Mouse (Mus musculus): Measurements from ENCODE around the gene Syncrip. TPM values are rescaled to one million over a fixed set of nuclear protein-coding genes. Genes with fewer than 3 reads are reported as not detected.
"Not testable (repeated sequence)": the region's sequence is repeated elsewhere in the genome, so short reads cannot be mapped to it uniquely, and the experiment has no call there.

The Syncrip gene
- polyA plus RNA-seq, 1 experiment from 2014 or later = 137 TPM

- 88% methylated on average over 3 of the region's 4 CpGs for WGBS
- not testable (repeated sequence) for H3K27me3 ChIP-seq (ENCODE audit: control insufficient read depth, insufficient read depth, low read length); H3K4me2 ChIP-seq (replicated peaks; ENCODE audit: low read depth, low read length); H3K4me3 ChIP-seq (ENCODE audit: low read depth, low read length); H3K27ac ChIP-seq (ENCODE audit: low read depth, low read length); H3K9me3 ChIP-seq (ENCODE audit: control insufficient read depth, low read length); H3K4me1 ChIP-seq (replicated peaks; ENCODE audit: control insufficient read depth, insufficient read depth, low read length); H3K9ac ChIP-seq (ENCODE audit: low read depth, low read length); H3K36me3 ChIP-seq (ENCODE audit: control insufficient read depth, insufficient read depth, low read length); DNase-seq (ENCODE audit: low spot score); ATAC-seq (ENCODE audit: low FRiP score)
These were observed 21.4 kb downstream of the Syncrip start for GRCm38 (mm10) chr9:88461017-88461416.

- ATAC-seq (ENCODE audit: low FRiP score) (no peak), DNase-seq (ENCODE audit: low spot score) (no peak)
- H3K4me2 ChIP-seq (replicated peaks; ENCODE audit: low read depth, low read length) = no peak overlapping the region
- H3K4me1 ChIP-seq (replicated peaks; ENCODE audit: control insufficient read depth, insufficient read depth, low read length) = no peaks in the 10 kb centered on the region
- no peaks in the 10 kb centered on the region for H3K27me3 ChIP-seq (ENCODE audit: control insufficient read depth, insufficient read depth, low read length)
- no peaks in the 10 kb centered on the region for H3K9me3 ChIP-seq (ENCODE audit: control insufficient read depth, low read length)
- WGBS = 37% methylated on average over 5 of the region's 5 CpGs
- H3K36me3 ChIP-seq (ENCODE audit: control insufficient read depth, insufficient read depth, low read length) = no peaks in the 10 kb centered on the region
- no peak overlapping the region for H3K9ac ChIP-seq (ENCODE audit: low read depth, low read length)
- H3K27ac ChIP-seq (ENCODE audit: low read depth, low read length) = no peak overlapping the region
- H3K4me3 ChIP-seq (ENCODE audit: low read depth, low read length) = no peak overlapping the region; the same call in 1 of the 2 replicates
These were observed 42.4 kb downstream of the Syncrip start for GRCm38 (mm10) chr9:88439991-88440390.

- peak overlapping the region; percentile 92 for H3K4me2 ChIP-seq (replicated peaks; ENCODE audit: low read depth, low read length)
- no peak for ATAC-seq (ENCODE audit: low FRiP score)
These were observed 43.2 kb downstream of the Syncrip start for GRCm38 (mm10) chr9:88439238-88439600.

GRCm38 (mm10) chr9:88438555-88439237, 43.7 kb downstream of the Syncrip start, which contains the start of gene Snx14:
TSS of gene Snx14 (minus strand) at chr9:88438958.
- DNase-seq (ENCODE audit: low spot score) = peak; percentile 94
- Histone ChIP-seq H3K36me3 (ENCODE audit: control insufficient read depth, insufficient read depth, low read length) (no peaks in the 10 kb centered on the region), H3K4me3 (ENCODE audit: low read depth, low read length) (peak within 1 kb of the TSS; percentile 71), H3K4me2 (replicated peaks; ENCODE audit: low read depth, low read length) (peak within 1 kb of the TSS; percentile 92), H3K9ac (ENCODE audit: low read depth, low read length) (peak within 1 kb of the TSS; percentile 79), H3K27me3 (ENCODE audit: control insufficient read depth, insufficient read depth, low read length) (no peaks in the 10 kb centered on the region), H3K9me3 (ENCODE audit: control insufficient read depth, low read length) (no peaks in the 10 kb centered on the region), H3K4me1 (replicated peaks; ENCODE audit: control insufficient read depth, insufficient read depth, low read length) (no peaks in the 10 kb centered on the region), H3K27ac (ENCODE audit: low read depth, low read length) (peak within 1 kb of the TSS; percentile 79)
- ATAC-seq (ENCODE audit: low FRiP score) = peak; percentile 98
- WGBS = under 1% methylated on average over 62 of the region's 62 CpGs

More at GRCm38 (mm10) chr9:88439238-88439600, 43.2 kb downstream of the Syncrip start:
- peak overlapping the region; percentile 79 for H3K9ac ChIP-seq (ENCODE audit: low read depth, low read length)
- H3K4me3 ChIP-seq (ENCODE audit: low read depth, low read length) = peak overlapping the region; percentile 71
- DNase-seq (ENCODE audit: low spot score) = no peak
- no peaks in the 10 kb centered on the region for H3K4me1 ChIP-seq (replicated peaks; ENCODE audit: control insufficient read depth, insufficient read depth, low read length)
- H3K27me3 ChIP-seq (ENCODE audit: control insufficient read depth, insufficient read depth, low read length) = no peaks in the 10 kb centered on the region
- 1% methylated on average over 17 of the region's 17 CpGs for WGBS
- peak overlapping the region; percentile 79 for H3K27ac ChIP-seq (ENCODE audit: low read depth, low read length)
- no peaks in the 10 kb centered on the region for H3K36me3 ChIP-seq (ENCODE audit: control insufficient read depth, insufficient read depth, low read length)
- H3K9me3 ChIP-seq (ENCODE audit: control insufficient read depth, low read length) = no peaks in the 10 kb centered on the region

GRCm38 (mm10) chr9:88438237-88438554, 44.2 kb downstream of the Syncrip start:
- Histone ChIP-seq H3K9me3 (ENCODE audit: control insufficient read depth, low read length) (no peaks in the 10 kb centered on the region), H3K4me3 (ENCODE audit: low read depth, low read length) (peak overlapping the region; percentile 71), H3K4me1 (replicated peaks; ENCODE audit: control insufficient read depth, insufficient read depth, low read length) (no peaks in the 10 kb centered on the region), H3K4me2 (replicated peaks; ENCODE audit: low read depth, low read length) (peak overlapping the region; percentile 92), H3K36me3 (ENCODE audit: control insufficient read depth, insufficient read depth, low read length) (no peaks in the 10 kb centered on the region), H3K27ac (ENCODE audit: low read depth, low read length) (no peak overlapping the region; the same call in 1 of the 2 replicates), H3K27me3 (ENCODE audit: control insufficient read depth, insufficient read depth, low read length) (no peaks in the 10 kb centered on the region), H3K9ac (ENCODE audit: low read depth, low read length) (peak overlapping the region; percentile 79)
- DNase-seq (ENCODE audit: low spot score) (no peak), ATAC-seq (ENCODE audit: low FRiP score) (peak; percentile 13)
- 3% methylated on average over 15 of the region's 15 CpGs for WGBS

- Histone ChIP-seq H3K9ac (ENCODE audit: low read depth, low read length) (peak overlapping the region; percentile 79), H3K27ac (ENCODE audit: low read depth, low read length) (no peak overlapping the region), H3K4me3 (ENCODE audit: low read depth, low read length) (peak overlapping the region; percentile 71), H3K36me3 (ENCODE audit: control insufficient read depth, insufficient read depth, low read length) (no peaks in the 10 kb centered on the region), H3K9me3 (ENCODE audit: control insufficient read depth, low read length) (no peaks in the 10 kb centered on the region), H3K27me3 (ENCODE audit: control insufficient read depth, insufficient read depth, low read length) (no peaks in the 10 kb centered on the region), H3K4me1 (replicated peaks; ENCODE audit: control insufficient read depth, insufficient read depth, low read length) (no peaks in the 10 kb centered on the region), H3K4me2 (replicated peaks; ENCODE audit: low read depth, low read length) (peak overlapping the region; percentile 92)
- no peak for DNase-seq (ENCODE audit: low spot score)
- no peak for ATAC-seq (ENCODE audit: low FRiP score)
- 62% methylated on average over 10 of the region's 10 CpGs for WGBS
These were observed 44.8 kb downstream of the Syncrip start for GRCm38 (mm10) chr9:88437342-88438236.

GRCm38 (mm10) chr9:88424356-88424755, 58.0 kb downstream of the Syncrip start:
- Histone ChIP-seq H3K36me3 (ENCODE audit: control insufficient read depth, insufficient read depth, low read length) (no peaks in the 10 kb centered on the region), H3K9me3 (ENCODE audit: control insufficient read depth, low read length) (no peaks in the 10 kb centered on the region), H3K4me3 (ENCODE audit: low read depth, low read length) (no peak overlapping the region), H3K4me2 (replicated peaks; ENCODE audit: low read depth, low read length) (no peak overlapping the region), H3K9ac (ENCODE audit: low read depth, low read length) (no peak overlapping the region), H3K4me1 (replicated peaks; ENCODE audit: control insufficient read depth, insufficient read depth, low read length) (no peaks in the 10 kb centered on the region), H3K27me3 (ENCODE audit: control insufficient read depth, insufficient read depth, low read length) (no peaks in the 10 kb centered on the region), H3K27ac (ENCODE audit: low read depth, low read length) (no peak overlapping the region)
- ATAC-seq (ENCODE audit: low FRiP score) (no peak), DNase-seq (ENCODE audit: low spot score) (no peak)
- WGBS = 95% methylated on average over 2 of the region's 2 CpGs

- H3K9ac ChIP-seq (ENCODE audit: low read depth, low read length) = no peak overlapping the region
- ATAC-seq (ENCODE audit: low FRiP score) (no peak), DNase-seq (ENCODE audit: low spot score) (no peak)
- H3K36me3 ChIP-seq (ENCODE audit: control insufficient read depth, insufficient read depth, low read length) = no peaks in the 10 kb centered on the region
- 95% methylated on average over 4 of the region's 4 CpGs for WGBS
- no peaks in the 10 kb centered on the region for H3K27me3 ChIP-seq (ENCODE audit: control insufficient read depth, insufficient read depth, low read length)
- H3K4me2 ChIP-seq (replicated peaks; ENCODE audit: low read depth, low read length) = no peak overlapping the region
- H3K4me1 ChIP-seq (replicated peaks; ENCODE audit: control insufficient read depth, insufficient read depth, low read length) = no peaks in the 10 kb centered on the region
- no peaks in the 10 kb centered on the region for H3K9me3 ChIP-seq (ENCODE audit: control insufficient read depth, low read length)
- H3K27ac ChIP-seq (ENCODE audit: low read depth, low read length) = no peak overlapping the region
- H3K4me3 ChIP-seq (ENCODE audit: low read depth, low read length) = no peak overlapping the region
These were observed 59.9 kb downstream of the Syncrip start for GRCm38 (mm10) chr9:88422428-88422827.

Measured in hindbrain, embryonic 11.5 days (tissue).